Mouse (Mus musculus) monocyte, adult 5-6 weeks (primary cell): ENCODE results near the gene Nfasc. TPM values are rescaled to one million over a fixed set of nuclear protein-coding genes. Genes with fewer than 3 reads are reported as not detected.

Experiments
- ATAC-seq: fragments of 153-309, 156-312 bp; replicated peaks from 2 replicates; pipeline ENCODE4 v1.8.0; 2017; ENCODE audit warnings: mild to moderate bottlenecking; ENCODE audit not compliant: low TSS enrichment, insufficient number of reproducible peaks, severe bottlenecking, poor library complexity, low FRiP score
- total RNA-seq: library from RNA; stranded (forward); fragments of 200-1000, 200-491, 200-594 nt; gene quantifications from 3 replicates; pipeline ENCODE4 v1.2.3, GENCODE M21; 2017

Gene Nfasc
- total RNA-seq, 1 experiment from 2014 or later: not detected

- ATAC-seq: no peak
These were observed 213.5 kb downstream of the Nfasc start for GRCm38 (mm10) chr1:132528071-132528470.

GRCm38 (mm10) chr1:132525832-132526231 is 215.8 kb downstream of the Nfasc start:
- ATAC-seq: 0 out of 2 replicates have a peak, but pooled peaks have one; percentile 29

GRCm38 (mm10) chr1:132523920-132524319 is 217.7 kb downstream of the Nfasc start:
- ATAC-seq: no peak

GRCm38 (mm10) chr1:132523048-132523447 is 218.5 kb downstream of the Nfasc start:
- no peak for ATAC-seq

- ATAC-seq: no peak
These were observed 220.8 kb downstream of the Nfasc start for GRCm38 (mm10) chr1:132520764-132521163.

GRCm38 (mm10) chr1:132519734-132520133 is 221.9 kb downstream of the Nfasc start:
- no peak for ATAC-seq

GRCm38 (mm10) chr1:132518621-132519020 is 223.0 kb downstream of the Nfasc start:
- ATAC-seq: no peak

- ATAC-seq: no peak
These were observed 224.8 kb downstream of the Nfasc start for GRCm38 (mm10) chr1:132516776-132517175.

GRCm38 (mm10) chr1:132515339-132515738 is 226.3 kb downstream of the Nfasc start:
- ATAC-seq: no peak

Other genes with a start within 250 kb of the Nfasc start
- gene Tmem81, start 235.6 kb downstream of the Nfasc start, total RNA-seq: 7.1 to 12.8 TPM (median 10.7 TPM) in 3 replicates
- not detected in 3 replicates for gene Cntn2, start 198.5 kb downstream of the Nfasc start, total RNA-seq
- not detected in 3 replicates for gene Lrrn2, start 138.5 kb upstream of the Nfasc start, total RNA-seq